Mouse (Mus musculus) midbrain, embryonic 16.5 days (tissue): Measurements from ENCODE around the gene Gm20696. TPM values are rescaled to one million over a fixed set of nuclear protein-coding genes. Genes with fewer than 3 reads are reported as not detected.

Experiments
- ATAC-seq: fragments of 200-750 bp; cut with Nextera tagmentation; 2 replicates; pipeline ENCODE4 v1.8.0; 2017; ENCODE audit warnings: moderate TSS enrichment
- H3K27ac ChIP-seq: fragments of 300-500 bp; sonication (generic); 2 replicates; pipeline ENCODE4 v1.5.1; 2014; ENCODE audit warnings: mild to moderate bottlenecking, low read length, mixed read lengths
- H3K27me3 ChIP-seq: fragments of 300-500 bp; sonication (generic); 2 replicates; pipeline ENCODE4 v1.6.1; 2014; ENCODE audit warnings: low read depth, low read length, mixed read lengths; ENCODE audit not compliant: control insufficient read depth, insufficient read depth
- H3K36me3 ChIP-seq: fragments of 300-500 bp; sonication (generic); 2 replicates; pipeline ENCODE4 v1.6.1; 2014; ENCODE audit warnings: mild to moderate bottlenecking, low read length, moderate library complexity, mixed read lengths; ENCODE audit not compliant: control insufficient read depth, insufficient read depth
- H3K4me1 ChIP-seq: fragments of 300-500 bp; sonication (generic); 2 replicates; pipeline ENCODE4 v1.6.1; 2014; ENCODE audit warnings: mild to moderate bottlenecking, low read length, mixed read lengths; ENCODE audit not compliant: control insufficient read depth, insufficient read depth
- H3K4me2 ChIP-seq: fragments of 300-500 bp; sonication (generic); 2 replicates; pipeline ENCODE4 v1.6.1; 2014; ENCODE audit warnings: mild to moderate bottlenecking, low read length, mixed read lengths
- H3K4me3 ChIP-seq: fragments of 300-500 bp; sonication (generic); 2 replicates; pipeline ENCODE4 v1.5.1; 2014; ENCODE audit warnings: low read depth, mild to moderate bottlenecking, low read length, moderate library complexity, mixed read lengths
- H3K9ac ChIP-seq: fragments of 300-500 bp; sonication (generic); 2 replicates; pipeline ENCODE4 v1.6.1; 2014; ENCODE audit warnings: low read depth, low read length, mixed read lengths
- H3K9me3 ChIP-seq: fragments of 300-500 bp; sonication (generic); replicated peaks from 2 replicates; pipeline ENCODE4 v1.6.1; 2014; ENCODE audit warnings: mild to moderate bottlenecking, low read length, mixed read lengths; ENCODE audit not compliant: control insufficient read depth, poor library complexity, severe bottlenecking
- WGBS: fragments of 180-500 bp; shearing (Covaris S2); extraction: QIAGEN DNeasy Blood & Tissue Kit; methylation state at CpG from one replicate; pipeline ENCODE4 v1.1.7; 2014; 5-methylcytosine and 5-hydroxymethylcytosine counted together
- polyA plus RNA-seq: library from polyadenylated mRNA; unstranded; fragments of >200 nt; fragmentation: Nextera tagmentation; extraction: Ambion mirVana; gene quantifications from 2 replicates; pipeline ENCODE4 v1.2.1, GENCODE M21; 2015

The Gm20696 gene
- polyA plus RNA-seq, 1 experiment from 2014 or later, result 2.4 TPM

DNA sequence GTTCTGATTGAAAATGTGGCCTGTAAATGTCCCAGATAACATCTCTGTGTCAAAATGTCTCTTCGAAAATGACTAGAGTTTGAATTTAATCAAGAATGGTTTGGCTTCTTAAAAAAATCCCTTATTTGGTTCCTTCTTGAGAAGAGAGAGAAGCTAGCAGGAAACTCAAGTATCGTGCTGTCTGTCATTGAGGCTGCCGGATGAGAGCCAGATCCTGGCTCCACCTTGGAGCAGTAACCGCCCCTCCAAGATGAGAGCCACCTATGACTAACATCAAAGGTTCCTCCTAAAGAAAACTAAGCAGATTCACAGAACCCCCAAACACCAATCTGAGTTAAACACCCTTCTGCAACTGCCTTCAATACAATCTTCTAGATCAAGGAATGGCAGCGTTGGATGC, 369.1 kb downstream of the Gm20696 start:
- H3K36me3 ChIP-seq, result no peaks in the 10 kb centered on the region
- H3K4me3 ChIP-seq, result no peak overlapping the region
- H3K9me3 ChIP-seq, result no peaks in the 10 kb centered on the region
- H3K27ac ChIP-seq, result no peak overlapping the region
- ATAC-seq, result no peak
- H3K27me3 ChIP-seq, result no peaks in the 10 kb centered on the region
- no peak overlapping the region for H3K9ac ChIP-seq
- H3K4me1 ChIP-seq, result no peaks in the 10 kb centered on the region
- 92% methylated on average over 5 of the region's 5 CpGs for WGBS
- no peak overlapping the region for H3K4me2 ChIP-seq

- Histone ChIP-seq H3K4me2 (no peak overlapping the region), H3K4me1 (no peaks in the 10 kb centered on the region), H3K9ac (no peak overlapping the region), H3K27me3 (no peaks in the 10 kb centered on the region), H3K36me3 (no peaks in the 10 kb centered on the region), H3K27ac (no peak overlapping the region), H3K4me3 (no peak overlapping the region), H3K9me3 (no peaks in the 10 kb centered on the region)
- ATAC-seq, result no peak
- WGBS, result 85% methylated on average over 8 of the region's 8 CpGs
These were observed 371.1 kb downstream of the Gm20696 start for GRCm38 (mm10) chr6:99295495-99295894.

GRCm38 (mm10) chr6:99289220-99289619, 377.4 kb downstream of the Gm20696 start:
- no peaks in the 10 kb centered on the region for H3K36me3 ChIP-seq
- no peaks in the 10 kb centered on the region for H3K4me1 ChIP-seq
- H3K27ac ChIP-seq, result no peak overlapping the region
- no peak overlapping the region for H3K4me3 ChIP-seq
- H3K4me2 ChIP-seq, result no peak overlapping the region
- H3K9ac ChIP-seq, result no peak overlapping the region
- no peak for ATAC-seq
- H3K27me3 ChIP-seq, result no peaks in the 10 kb centered on the region
- H3K9me3 ChIP-seq, result no peaks in the 10 kb centered on the region
- WGBS, result 80% methylated on average over 4 of the region's 4 CpGs

- Histone ChIP-seq H3K36me3 (no peaks in the 10 kb centered on the region), H3K4me3 (no peak overlapping the region), H3K9ac (no peak overlapping the region), H3K4me2 (no peak overlapping the region), H3K27me3 (no peaks in the 10 kb centered on the region), H3K9me3 (no peaks in the 10 kb centered on the region), H3K27ac (no peak overlapping the region), H3K4me1 (peaks cover 4% of the 10 kb centered on the region; the same call in 1 of the 2 replicates)
- 71% methylated on average over 3 of the region's 3 CpGs for WGBS
- ATAC-seq, result no peak
These were observed 381.6 kb downstream of the Gm20696 start for GRCm38 (mm10) chr6:99285026-99285425.

DNA sequence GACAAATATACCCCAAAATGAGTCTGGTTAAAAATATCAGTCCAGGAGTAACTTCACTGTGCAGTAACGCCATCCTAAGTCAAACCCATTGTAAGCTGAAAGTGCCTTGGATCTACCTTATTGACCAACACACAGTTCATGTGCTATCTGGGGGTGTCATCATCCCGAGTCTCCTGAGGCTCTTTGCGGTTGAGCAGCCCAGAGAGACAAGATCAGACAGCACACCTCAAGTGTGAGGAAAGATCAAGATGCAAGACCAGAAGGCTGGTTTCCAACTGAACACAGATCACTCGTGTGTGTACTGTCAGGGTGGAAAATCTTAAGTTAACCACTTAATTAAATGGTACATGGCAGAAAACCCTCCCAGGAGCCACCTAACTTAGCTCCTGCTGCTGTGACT, 382.6 kb downstream of the Gm20696 start:
- Histone ChIP-seq H3K4me1 (peaks cover 4% of the 10 kb centered on the region; the same call in 1 of the 2 replicates), H3K36me3 (no peaks in the 10 kb centered on the region), H3K27ac (no peak overlapping the region), H3K9me3 (no peaks in the 10 kb centered on the region), H3K9ac (no peak overlapping the region), H3K4me3 (no peak overlapping the region), H3K27me3 (no peaks in the 10 kb centered on the region), H3K4me2 (no peak overlapping the region)
- ATAC-seq, result no peak
- 75% methylated on average over 4 of the region's 4 CpGs for WGBS

- no peak for ATAC-seq
- Histone ChIP-seq H3K9me3 (no peaks in the 10 kb centered on the region), H3K36me3 (no peaks in the 10 kb centered on the region), H3K27me3 (no peaks in the 10 kb centered on the region), H3K4me2 (peak overlapping the region; percentile 10; the same call in 1 of the 2 replicates), H3K4me1 (peaks cover 4% of the 10 kb centered on the region; the same call in 1 of the 2 replicates), H3K9ac (no peak overlapping the region), H3K4me3 (no peak overlapping the region), H3K27ac (no peak overlapping the region)
- 36% methylated on average over 15 of the region's 15 CpGs for WGBS
These were observed 383.5 kb downstream of the Gm20696 start for GRCm38 (mm10) chr6:99282866-99283657.

DNA sequence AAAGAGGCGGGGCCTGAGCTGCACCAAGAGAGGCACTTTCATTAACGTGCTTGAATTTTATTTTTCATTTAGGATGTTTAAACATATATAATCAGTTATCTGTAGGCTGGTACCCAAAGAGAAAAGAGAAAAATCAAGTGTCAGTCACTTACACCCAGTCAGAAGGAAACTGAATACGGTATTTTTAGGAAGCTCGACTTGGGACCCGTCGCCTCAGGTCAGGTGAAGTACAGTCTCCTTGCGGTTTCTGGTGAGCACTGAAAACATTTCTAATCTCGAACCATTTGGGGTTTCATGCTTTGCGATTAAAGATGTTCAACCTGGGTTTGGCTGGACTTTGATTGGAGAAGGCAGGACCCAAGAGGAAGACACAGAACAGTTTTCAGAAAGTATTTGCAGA, 385.2 kb downstream of the Gm20696 start:
- Histone ChIP-seq H3K36me3 (no peaks in the 10 kb centered on the region), H3K27me3 (no peaks in the 10 kb centered on the region), H3K9me3 (no peaks in the 10 kb centered on the region), H3K4me2 (no peak overlapping the region), H3K4me3 (no peak overlapping the region), H3K27ac (no peak overlapping the region), H3K9ac (no peak overlapping the region), H3K4me1 (peaks cover 4% of the 10 kb centered on the region; the same call in 1 of the 2 replicates)
- 96% methylated on average over 9 of the region's 9 CpGs for WGBS
- no peak for ATAC-seq

DNA sequence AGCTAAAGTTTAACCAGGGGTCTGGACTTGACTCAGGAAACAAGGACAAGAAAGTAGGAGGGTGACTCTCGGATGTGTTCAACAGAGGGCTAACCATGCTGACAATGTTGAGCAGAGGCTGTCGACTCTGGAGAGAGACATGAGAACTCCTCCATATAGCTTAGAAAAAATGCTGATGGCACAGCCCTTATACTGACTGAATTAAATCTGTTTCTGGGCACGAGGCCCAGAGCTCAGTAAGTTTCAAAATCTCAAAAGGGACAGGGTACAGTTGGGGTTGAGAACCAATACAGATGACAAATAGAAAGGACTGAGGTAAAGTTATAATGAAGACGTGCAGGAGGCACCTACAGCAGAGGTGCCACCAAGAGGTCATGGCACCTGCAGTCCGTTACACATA, 386.0 kb downstream of the Gm20696 start:
- H3K9ac ChIP-seq, result no peak overlapping the region
- H3K27me3 ChIP-seq, result no peaks in the 10 kb centered on the region
- H3K4me3 ChIP-seq, result no peak overlapping the region
- H3K4me2 ChIP-seq, result no peak overlapping the region
- ATAC-seq, result no peak
- WGBS, result 71% methylated on average over 5 of the region's 5 CpGs
- no peaks in the 10 kb centered on the region for H3K36me3 ChIP-seq
- peaks cover 4% of the 10 kb centered on the region; the same call in 1 of the 2 replicates for H3K4me1 ChIP-seq
- no peak overlapping the region for H3K27ac ChIP-seq
- H3K9me3 ChIP-seq, result no peaks in the 10 kb centered on the region

- Histone ChIP-seq H3K4me1 (no peaks in the 10 kb centered on the region), H3K27ac (no peak overlapping the region), H3K36me3 (no peaks in the 10 kb centered on the region), H3K27me3 (no peaks in the 10 kb centered on the region), H3K9ac (no peak overlapping the region), H3K9me3 (no peaks in the 10 kb centered on the region), H3K4me3 (no peak overlapping the region), H3K4me2 (no peak overlapping the region)
- WGBS, result 78% methylated on average over 1 of the region's 1 CpGs
- no peak for ATAC-seq
These were observed 389.3 kb downstream of the Gm20696 start for GRCm38 (mm10) chr6:99277251-99277650.
